Mouse (Mus musculus) stomach, embryonic 15.5 days (tissue): ENCODE data around the gene Ppm1h. TPM values are rescaled to one million over a fixed set of nuclear protein-coding genes. Genes with fewer than 3 reads are reported as not detected.
"Not testable (repeated sequence)": the region's sequence is repeated elsewhere in the genome, so short reads cannot be mapped to it uniquely, and the experiment has no call there.

ENCODE experiments used
- ATAC-seq: fragments of 200-750 bp; cut with Nextera tagmentation; 2 replicates; pipeline ENCODE4 v1.8.0; 2017; ENCODE audit warnings: low read depth, moderate number of reproducible peaks, moderate TSS enrichment; ENCODE audit not compliant: insufficient read depth, low FRiP score
- H3K27ac ChIP-seq: fragments of 300-500 bp; sonication (generic); 2 replicates; pipeline ENCODE4 v1.5.1; 2015; ENCODE audit warnings: mild to moderate bottlenecking, inconsistent platforms
- H3K27me3 ChIP-seq: fragments of 300-500 bp; sonication (generic); replicated peaks from 2 replicates; pipeline ENCODE4 v1.6.1; 2015; ENCODE audit warnings: inconsistent platforms
- H3K36me3 ChIP-seq: fragments of 300-500 bp; sonication (generic); 2 replicates; pipeline ENCODE4 v1.6.1; 2015; ENCODE audit warnings: inconsistent platforms
- H3K4me1 ChIP-seq: fragments of 300-500 bp; sonication (generic); 2 replicates; pipeline ENCODE4 v1.6.1; 2015; ENCODE audit warnings: inconsistent platforms
- H3K4me2 ChIP-seq: fragments of 300-500 bp; sonication (generic); 2 replicates; pipeline ENCODE4 v1.6.1; 2015; ENCODE audit warnings: mild to moderate bottlenecking, inconsistent platforms
- H3K4me3 ChIP-seq: fragments of 300-500 bp; sonication (generic); replicated peaks from 2 replicates; pipeline ENCODE4 v1.5.1; 2015; ENCODE audit warnings: inconsistent platforms
- H3K9ac ChIP-seq: fragments of 300-500 bp; sonication (generic); 2 replicates; pipeline ENCODE4 v1.6.1; 2015; ENCODE audit warnings: inconsistent platforms
- H3K9me3 ChIP-seq: fragments of 300-500 bp; sonication (generic); 2 replicates; pipeline ENCODE4 v1.6.1; 2016; ENCODE audit warnings: inconsistent platforms
- WGBS: fragments of 180-500 bp; shearing (Covaris S2); methylation state at CpG from one replicate; pipeline ENCODE4 v1.1.7; 2015; 5-methylcytosine and 5-hydroxymethylcytosine counted together
- polyA plus RNA-seq: library from polyadenylated mRNA; unstranded; fragments of >200 nt; fragmentation: Nextera tagmentation; extraction: Ambion mirVana; gene quantifications from 2 replicates; pipeline ENCODE4 v1.2.1, GENCODE M21; 2015

Ppm1h gene
- polyA plus RNA-seq, 1 experiment from 2014 or later: 13.2 TPM

DNA sequence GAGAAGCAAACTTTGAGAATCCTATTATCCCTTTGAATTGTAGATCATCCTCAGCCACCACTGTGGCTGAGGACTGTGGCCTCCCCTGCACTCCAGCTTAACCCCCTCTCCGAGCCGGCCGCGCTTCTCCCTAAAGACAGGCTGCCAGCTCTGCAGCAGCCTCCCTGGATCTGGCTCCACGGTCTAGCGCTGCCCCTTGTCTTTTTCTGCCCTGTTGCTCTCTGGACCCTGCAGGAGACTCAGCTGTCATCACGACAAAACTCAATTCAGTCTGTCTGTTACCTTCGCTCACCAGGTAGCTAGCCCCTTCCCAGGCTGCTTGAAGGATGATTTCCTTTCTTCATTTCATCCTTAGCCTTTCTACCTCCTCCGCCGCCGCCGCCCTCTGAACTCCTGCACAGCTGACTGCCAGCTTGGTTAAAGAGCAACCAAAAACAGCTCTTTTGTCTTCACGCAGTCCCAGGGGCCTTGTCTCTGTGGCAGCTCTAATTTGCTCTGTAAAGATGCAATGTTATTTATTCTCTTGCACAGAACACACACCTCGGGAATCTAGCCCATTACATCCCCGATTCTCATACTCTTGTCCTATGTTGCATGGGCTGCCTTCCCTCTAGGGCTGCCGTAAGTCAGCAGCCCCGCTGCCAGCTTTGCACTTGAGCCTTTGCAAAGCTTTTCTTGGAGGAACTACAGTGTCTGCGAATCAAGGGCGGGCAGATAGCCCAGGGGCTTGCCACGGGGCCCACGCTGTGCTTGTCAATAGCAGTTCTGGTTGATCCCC, 285.1 kb downstream of the Ppm1h start:
- no peak overlapping the region for H3K27ac ChIP-seq
- no peak for ATAC-seq

DNA sequence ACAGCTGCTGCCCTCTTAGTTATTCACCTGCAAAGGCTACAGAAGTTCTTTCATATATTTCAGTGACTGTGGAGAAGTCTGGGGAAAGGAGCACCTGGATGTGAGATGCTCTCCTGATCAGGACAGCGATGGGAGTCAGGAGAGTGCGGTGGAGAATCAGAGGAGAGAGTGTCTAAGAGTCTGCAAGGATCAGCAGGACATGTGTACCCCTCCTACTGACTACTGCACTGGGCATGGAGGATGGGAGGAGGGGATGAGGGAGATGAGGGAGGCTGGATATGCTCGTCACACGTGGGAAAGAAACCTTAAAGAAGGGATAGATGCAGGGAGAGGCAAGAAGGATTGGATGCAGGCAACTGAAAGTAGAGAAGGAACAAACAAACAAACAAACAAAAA, 285.7 kb downstream of the Ppm1h start:
- H3K4me3 ChIP-seq: no peak overlapping the region
- H3K27ac ChIP-seq: no peak overlapping the region
- no peak for ATAC-seq
- H3K4me2 ChIP-seq: no peak overlapping the region
- WGBS: 51% methylated on average over 4 of the region's 4 CpGs
- no peaks in the 10 kb centered on the region for H3K36me3 ChIP-seq
- H3K4me1 ChIP-seq: peaks cover 9% of the 10 kb centered on the region
- H3K9me3 ChIP-seq: no peaks in the 10 kb centered on the region
- no peak overlapping the region for H3K9ac ChIP-seq
- no peaks in the 10 kb centered on the region for H3K27me3 ChIP-seq

More for the DNA sequence above, 285.1 kb downstream of the Ppm1h start:
- H3K9me3 ChIP-seq: no peaks in the 10 kb centered on the region
- 0 out of 2 replicates have a peak overlapping the region, but pooled peaks have one; percentile 11 for H3K4me3 ChIP-seq
- peaks cover 9% of the 10 kb centered on the region for H3K4me1 ChIP-seq
- no peaks in the 10 kb centered on the region for H3K36me3 ChIP-seq
- 15% methylated on average over 21 of the region's 21 CpGs for WGBS
- no peak overlapping the region for H3K9ac ChIP-seq
- no peaks in the 10 kb centered on the region for H3K27me3 ChIP-seq
- peak overlapping the region; percentile 37 for H3K4me2 ChIP-seq

DNA sequence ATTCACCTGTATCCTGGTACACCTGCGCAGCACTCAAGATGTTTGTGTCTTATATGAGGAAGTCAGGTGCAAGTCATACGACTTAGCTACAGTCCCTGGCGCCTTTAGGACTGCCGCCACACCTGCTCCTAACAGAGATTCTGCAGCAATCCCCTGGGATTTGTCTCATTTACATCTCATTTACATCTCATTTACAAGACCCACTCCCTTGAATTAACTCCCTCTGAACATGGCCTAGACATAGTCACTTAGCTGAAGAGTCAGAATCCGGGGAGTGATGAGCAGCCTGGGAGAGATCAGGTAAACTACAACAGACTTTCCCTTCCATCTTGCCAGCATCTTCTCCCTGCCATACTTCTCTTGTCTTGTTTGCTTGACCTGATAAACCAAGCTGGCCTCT, 287.1 kb downstream of the Ppm1h start:
- ATAC-seq, H3K4me3 ChIP-seq, H3K4me2 ChIP-seq, H3K9me3 ChIP-seq, H3K4me1 ChIP-seq, H3K27me3 ChIP-seq, H3K27ac ChIP-seq, H3K36me3 ChIP-seq, H3K9ac ChIP-seq: not testable (repeated sequence)
- WGBS: 89% methylated on average over 5 of the region's 5 CpGs

DNA sequence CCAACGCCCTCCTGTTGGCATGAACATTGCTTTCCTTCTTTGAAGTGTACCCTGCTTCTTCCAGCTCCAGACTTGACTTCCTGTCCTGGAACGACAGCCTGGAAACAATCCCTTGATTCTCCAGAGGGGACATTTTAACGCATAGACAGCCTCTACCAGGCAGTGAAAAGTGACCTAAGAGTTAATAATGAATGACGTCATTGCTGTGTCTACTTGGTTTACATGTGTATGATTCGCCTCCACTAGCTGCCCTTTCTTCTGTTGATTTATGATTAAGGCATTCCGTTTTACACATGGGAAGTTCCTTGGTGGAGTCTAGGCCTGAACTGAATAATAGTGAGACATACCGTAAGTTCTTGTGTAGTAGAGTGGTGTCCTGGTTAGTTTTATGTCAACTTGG, 287.9 kb downstream of the Ppm1h start:
- H3K9ac ChIP-seq: no peak overlapping the region
- H3K4me3 ChIP-seq: no peak overlapping the region
- no peak overlapping the region for H3K4me2 ChIP-seq
- no peaks in the 10 kb centered on the region for H3K27me3 ChIP-seq
- H3K27ac ChIP-seq: no peak overlapping the region
- no peaks in the 10 kb centered on the region for H3K9me3 ChIP-seq
- no peaks in the 10 kb centered on the region for H3K36me3 ChIP-seq
- no peak; the same call in 1 of the 2 replicates for ATAC-seq
- peaks cover 9% of the 10 kb centered on the region for H3K4me1 ChIP-seq
- 45% methylated on average over 7 of the region's 7 CpGs for WGBS

DNA sequence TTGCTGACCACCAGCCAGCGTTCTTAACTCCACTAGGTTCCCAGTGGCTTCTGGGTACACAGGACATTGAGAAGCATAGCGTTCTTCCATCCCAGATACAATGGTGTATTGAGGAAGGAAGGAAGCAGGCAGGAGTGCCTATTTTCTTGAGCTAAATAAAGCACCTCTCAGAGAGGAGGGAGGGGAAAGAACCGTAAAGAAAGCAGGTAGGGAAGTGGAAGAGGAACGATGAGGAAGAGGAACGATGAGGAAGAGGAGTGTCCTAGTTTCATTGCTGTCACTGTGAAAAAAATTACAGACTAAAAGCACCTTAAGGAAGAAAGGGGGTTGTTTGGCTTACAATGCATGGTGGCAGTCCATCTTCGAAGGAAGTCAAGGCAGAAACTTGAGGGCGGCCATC, 291.6 kb downstream of the Ppm1h start:
- WGBS: 84% methylated on average over 7 of the region's 7 CpGs
- ATAC-seq: no peak
- no peaks in the 10 kb centered on the region for H3K9me3 ChIP-seq

DNA sequence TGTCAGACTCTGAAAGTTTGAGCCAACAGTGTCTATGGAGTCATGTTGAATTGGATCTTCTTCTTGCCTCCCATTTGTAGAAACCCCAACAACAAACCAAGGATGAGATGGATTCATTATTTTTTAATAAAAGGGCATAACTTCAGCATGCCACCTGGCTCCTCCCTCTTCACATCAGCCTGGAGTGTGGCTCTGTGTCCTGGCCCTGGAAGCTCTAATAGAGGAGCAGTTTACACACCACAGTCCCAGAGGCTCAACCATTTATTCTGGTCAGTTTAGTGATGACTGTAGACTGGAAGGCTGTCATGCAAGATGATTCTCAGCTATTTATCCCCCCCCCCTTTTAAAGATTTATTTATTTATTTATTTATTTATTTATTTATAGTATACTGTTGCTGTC, 294.7 kb downstream of the Ppm1h start:
- no peak overlapping the region for H3K9ac ChIP-seq
- no peaks in the 10 kb centered on the region for H3K27me3 ChIP-seq
- no peaks in the 10 kb centered on the region for H3K36me3 ChIP-seq
- H3K27ac ChIP-seq: no peak overlapping the region
- no peak overlapping the region for H3K4me2 ChIP-seq
- no peak for ATAC-seq
- H3K4me1 ChIP-seq: no peaks in the 10 kb centered on the region
- H3K9me3 ChIP-seq: no peaks in the 10 kb centered on the region
- H3K4me3 ChIP-seq: no peak overlapping the region

More for the DNA sequence above, 291.6 kb downstream of the Ppm1h start:
- H3K4me3 ChIP-seq: no peak overlapping the region
- H3K4me2 ChIP-seq: no peak overlapping the region
- no peaks in the 10 kb centered on the region for H3K4me1 ChIP-seq
- no peak overlapping the region for H3K9ac ChIP-seq
- H3K27me3 ChIP-seq: no peaks in the 10 kb centered on the region
- H3K36me3 ChIP-seq: no peaks in the 10 kb centered on the region
- H3K27ac ChIP-seq: no peak overlapping the region

DNA sequence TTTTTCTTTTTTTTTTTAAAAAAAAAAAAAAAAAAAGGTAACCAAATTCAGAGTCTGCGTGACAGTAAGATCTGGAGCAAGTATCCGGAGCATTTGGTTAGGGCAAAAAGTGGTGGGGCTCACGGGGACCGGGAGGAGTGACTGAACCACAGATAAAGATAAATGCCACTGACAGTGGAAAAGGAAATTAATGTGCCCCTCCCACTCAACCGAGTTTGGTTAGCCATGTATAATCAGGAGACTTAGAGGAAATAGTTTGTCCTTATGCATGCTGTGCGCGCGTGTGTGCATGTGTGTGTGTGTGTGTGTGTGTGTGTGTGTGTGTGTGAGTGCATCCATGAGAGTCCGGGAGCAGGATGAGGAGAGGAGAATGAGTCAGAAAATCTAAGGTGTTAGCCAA, 297.5 kb downstream of the Ppm1h start:
- Histone ChIP-seq H3K9ac (no peak overlapping the region), H3K36me3 (peaks cover 6% of the 10 kb centered on the region; the same call in 1 of the 2 replicates), H3K4me1 (no peaks in the 10 kb centered on the region), H3K4me2 (no peak overlapping the region), H3K27me3 (no peaks in the 10 kb centered on the region), H3K27ac (no peak overlapping the region), H3K4me3 (no peak overlapping the region), H3K9me3 (no peaks in the 10 kb centered on the region)
- ATAC-seq: no peak
- 63% methylated on average over 9 of the region's 9 CpGs for WGBS

DNA sequence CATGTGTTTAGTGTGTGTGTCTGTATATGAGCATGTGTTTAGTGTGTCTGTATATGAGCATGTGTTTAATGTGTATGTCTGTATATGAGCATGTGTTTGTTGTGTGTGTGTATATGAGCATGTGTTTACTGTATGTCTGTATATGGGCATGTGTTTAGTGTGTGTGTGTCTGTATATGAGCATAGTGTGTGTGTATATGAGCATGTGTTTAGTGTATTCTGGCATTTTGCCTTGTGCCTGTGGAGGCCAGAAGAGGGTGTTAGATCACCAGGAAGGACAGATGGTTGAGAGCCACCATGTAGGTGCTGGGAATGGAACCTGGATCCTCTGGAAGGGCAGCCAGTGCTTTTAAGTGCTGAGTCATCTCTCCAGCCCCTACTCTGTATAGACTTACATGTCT, 300.8 kb downstream of the Ppm1h start:
- Histone ChIP-seq H3K27ac (no peak overlapping the region), H3K4me1 (peaks cover 9% of the 10 kb centered on the region; the same call in 1 of the 2 replicates), H3K4me2 (no peak overlapping the region), H3K27me3 (no peaks in the 10 kb centered on the region), H3K4me3 (no peak overlapping the region), H3K36me3 (peaks cover 10% of the 10 kb centered on the region; the same call in 1 of the 2 replicates), H3K9me3 (no peaks in the 10 kb centered on the region), H3K9ac (no peak overlapping the region)
- no peak for ATAC-seq

DNA sequence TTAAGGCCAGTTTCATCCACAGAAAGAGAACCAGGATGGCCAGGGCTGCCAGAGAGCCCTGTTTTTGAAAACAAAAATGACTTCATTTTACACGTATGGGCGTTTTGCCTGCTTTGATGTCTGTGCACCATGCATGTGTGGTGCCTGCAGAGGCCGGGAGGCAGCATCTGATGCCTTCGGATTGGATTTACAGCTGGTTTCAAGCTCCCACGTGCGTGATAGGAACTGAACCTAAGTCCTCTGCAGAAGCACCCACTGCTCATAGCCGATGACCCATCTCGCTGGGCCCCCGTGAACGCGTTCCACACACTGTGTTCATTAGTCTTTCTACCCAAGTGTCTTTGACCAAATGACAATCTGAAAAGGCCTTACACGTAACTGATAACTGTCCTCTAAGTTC, 301.6 kb downstream of the Ppm1h start:
- peaks cover 10% of the 10 kb centered on the region; the same call in 1 of the 2 replicates for H3K36me3 ChIP-seq
- ATAC-seq: no peak
- H3K9ac ChIP-seq: no peak overlapping the region
- H3K9me3 ChIP-seq: no peaks in the 10 kb centered on the region
- H3K4me2 ChIP-seq: no peak overlapping the region
- no peak overlapping the region for H3K27ac ChIP-seq
- H3K4me1 ChIP-seq: peaks cover 9% of the 10 kb centered on the region; the same call in 1 of the 2 replicates
- no peak overlapping the region for H3K4me3 ChIP-seq
- H3K27me3 ChIP-seq: no peaks in the 10 kb centered on the region
- WGBS: 96% methylated on average over 12 of the region's 12 CpGs

DNA sequence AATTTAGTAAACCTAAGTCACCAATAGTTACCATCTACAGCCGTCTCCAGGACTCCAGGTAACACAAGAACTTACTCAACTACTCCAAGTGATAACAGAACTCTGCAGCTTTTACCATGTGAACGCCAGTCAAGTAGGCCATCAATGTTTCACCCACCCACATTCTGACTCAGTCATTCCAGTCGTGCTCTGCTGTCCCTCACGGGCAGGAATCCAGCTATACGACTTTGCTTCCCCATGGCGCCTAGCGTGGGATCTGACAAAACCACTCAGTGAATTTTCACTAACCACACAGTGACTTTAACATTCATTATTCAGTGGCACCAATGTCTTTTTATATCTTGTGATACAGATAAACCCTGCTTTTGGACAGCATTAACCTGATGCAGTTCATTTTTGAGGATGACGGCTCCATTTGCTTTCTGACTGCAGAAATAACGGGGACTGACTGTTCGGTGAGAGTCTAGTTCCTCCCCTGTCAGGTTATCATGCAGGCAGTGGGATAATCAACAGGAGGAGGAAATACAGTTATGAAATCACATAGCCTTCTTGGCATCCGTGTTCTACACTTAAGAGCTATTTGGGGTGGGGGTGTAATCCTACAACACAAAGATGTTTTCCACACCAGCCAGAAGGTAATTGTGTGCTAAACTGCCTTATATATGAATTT, 304.5 kb downstream of the Ppm1h start:
- Histone ChIP-seq H3K9ac (no peak overlapping the region), H3K27me3 (no peaks in the 10 kb centered on the region), H3K36me3 (peaks cover 10% of the 10 kb centered on the region; the same call in 1 of the 2 replicates), H3K4me2 (peak overlapping the region; percentile 53), H3K9me3 (no peaks in the 10 kb centered on the region), H3K27ac (no peak overlapping the region), H3K4me1 (peaks cover 14% of the 10 kb centered on the region; the same call in 1 of the 2 replicates), H3K4me3 (peak overlapping the region; percentile 80)
- 75% methylated on average over 11 of the region's 11 CpGs for WGBS
- ATAC-seq: no peak

DNA sequence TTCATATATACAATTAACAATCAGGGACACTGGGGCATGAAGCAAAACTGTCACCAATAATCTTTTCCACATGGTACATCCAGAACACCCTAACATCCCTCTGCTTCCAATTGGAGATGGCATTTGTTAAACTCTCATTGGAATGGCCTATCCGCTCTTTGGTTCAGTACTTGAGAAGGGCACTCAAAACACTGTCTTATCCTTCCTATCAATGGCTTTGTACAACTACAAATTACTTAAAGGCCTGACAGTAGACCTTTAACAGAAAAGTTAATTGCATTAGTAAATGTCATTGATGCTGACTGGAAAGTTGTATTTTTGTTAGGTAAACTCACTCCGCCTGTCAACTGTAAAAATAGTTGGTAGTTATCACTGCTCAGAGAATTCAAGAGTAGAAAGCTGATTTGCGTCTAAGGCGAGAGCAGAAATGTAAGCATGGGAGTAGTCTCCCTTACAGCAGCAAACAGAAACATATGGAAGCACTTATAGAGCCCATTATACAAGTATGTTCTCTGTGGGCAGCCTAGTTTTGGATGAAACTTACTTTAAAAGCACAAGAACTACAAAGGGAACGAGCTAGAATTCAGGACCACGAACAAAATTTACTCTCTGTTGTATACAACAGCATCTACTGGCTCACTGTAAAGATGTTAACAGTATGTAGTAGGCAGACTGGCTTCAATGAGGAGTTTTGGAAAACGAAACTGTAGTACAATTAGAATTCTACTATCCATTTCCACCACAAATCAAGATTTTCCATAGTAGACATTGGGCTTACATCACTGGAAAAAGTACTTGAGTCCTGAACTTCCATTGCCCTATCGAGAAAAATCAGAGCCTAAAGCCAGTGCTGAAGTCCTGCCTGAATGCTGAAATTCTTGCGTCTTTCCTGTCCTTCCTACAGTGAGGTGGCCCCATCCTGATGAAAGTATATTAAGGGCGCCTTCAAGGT, 305.3 kb downstream of the Ppm1h start:
- Histone ChIP-seq H3K4me1 (peaks cover 14% of the 10 kb centered on the region; the same call in 1 of the 2 replicates), H3K9ac (peak overlapping the region; percentile 38; the same call in 1 of the 2 replicates), H3K4me2 (peak overlapping the region; percentile 53), H3K9me3 (no peaks in the 10 kb centered on the region), H3K4me3 (peak overlapping the region; percentile 80), H3K27ac (peak overlapping the region; percentile 99), H3K36me3 (peaks cover 10% of the 10 kb centered on the region; the same call in 1 of the 2 replicates), H3K27me3 (no peaks in the 10 kb centered on the region)
- WGBS: 37% methylated on average over 10 of the region's 10 CpGs
- no peak for ATAC-seq
